Mouse (Mus musculus) layer of hippocampus, postnatal 36 days (tissue): ENCODE measurements around the gene Xntrpc. TPM values are rescaled to one million over a fixed set of nuclear protein-coding genes. Genes with fewer than 3 reads are reported as not detected.
A peak's percentile ranks its signal among the peaks of the same experiment; 100 is the strongest.
"Not testable (repeated sequence)": the region's sequence is repeated elsewhere in the genome, so short reads cannot be mapped to it uniquely, and the experiment has no call there.

Source experiments
- DNase-seq, 2 experiments: peaks; one replicate each; pipeline ENCODE4 v3.0.0; 2022
- total RNA-seq, 2 experiments: library from RNA; stranded (reverse); gene quantifications; 2 replicates each; pipeline ENCODE4 v1.2.3; 2021

The Xntrpc gene
- total RNA-seq: 1 to 10 TPM; 2.2 to 2.4 TPM

GRCm38 (mm10) chr7:102065046-102065891 is at the start of gene Xntrpc, which contains the start of the genes Rnf121 and Xndc1:
Gene Xntrpc, plus strand, starts transcription at chr7:102065713.
Gene Rnf121, minus strand, starts transcription at chr7:102065469.
Gene Xndc1, plus strand, starts transcription at chr7:102065511.
- peak; percentile 94 to 95 for DNase-seq

DNA sequence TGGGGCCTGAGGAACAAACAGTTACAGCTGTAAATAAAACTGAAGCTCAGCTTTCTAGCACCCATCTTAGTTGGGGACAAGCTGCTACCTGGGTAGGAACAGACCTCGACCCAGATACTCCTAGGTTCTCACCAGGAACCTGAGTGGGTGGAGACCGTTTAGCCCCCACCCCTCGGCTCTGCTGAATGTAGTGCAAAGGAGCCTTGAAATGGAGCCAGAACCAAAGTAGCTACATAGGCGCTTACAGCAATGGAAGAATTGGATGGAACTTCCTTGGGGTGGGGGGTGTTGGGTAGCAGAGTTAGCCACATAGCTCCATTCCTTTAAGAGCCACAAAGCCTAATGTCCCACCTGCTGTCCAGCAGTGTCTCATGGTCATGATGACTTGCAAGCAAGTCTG is 48.6 kb upstream of the Xntrpc start:
- no peak for DNase-seq

- no peak for DNase-seq
These were observed 48.1 kb upstream of the Xntrpc start for GRCm38 (mm10) chr7:102017452-102017851.

DNA sequence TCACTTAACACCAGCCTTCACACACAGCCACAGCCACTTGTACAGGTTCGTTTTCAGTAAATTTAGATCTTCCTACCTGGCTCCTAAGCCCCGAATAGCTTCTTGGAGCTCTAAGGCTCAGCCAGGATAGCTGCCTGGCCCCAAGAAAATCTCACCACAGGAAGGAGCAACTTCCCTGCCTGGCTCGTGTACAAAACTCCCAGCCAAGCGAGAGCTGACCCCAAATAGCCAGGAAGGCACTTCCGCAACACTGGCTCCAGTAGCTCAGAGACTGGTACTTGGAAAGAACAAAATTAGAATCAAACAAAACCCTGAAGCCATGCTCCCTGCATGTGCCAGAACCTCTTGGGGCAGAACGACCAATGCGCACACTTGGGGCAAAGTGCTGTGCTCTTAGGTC is 47.5 kb upstream of the Xntrpc start:
- no peak for DNase-seq

DNA sequence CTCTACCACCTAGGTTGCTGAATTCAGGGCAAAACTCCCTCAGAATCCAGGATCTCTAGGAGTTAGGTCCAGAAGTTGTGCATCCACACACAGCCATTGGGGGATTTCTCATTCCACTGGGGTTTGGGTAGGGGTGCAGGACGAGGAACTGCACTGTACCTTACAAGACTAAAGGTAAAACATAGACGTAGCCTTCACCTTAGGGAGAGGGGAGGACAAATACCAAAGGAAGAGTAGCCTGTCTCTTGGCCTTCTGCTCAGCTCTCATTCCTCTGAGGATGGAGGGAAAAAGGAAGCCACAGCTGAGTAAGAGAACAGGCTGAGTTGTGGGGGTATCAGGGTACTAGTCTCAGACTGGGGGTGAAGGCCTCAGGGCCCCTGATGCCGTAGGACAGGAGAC is 46.9 kb upstream of the Xntrpc start, which contains the start of gene Il18bp:
Il18bp (minus strand) TSS at position 101 of the 400 bp plus-strand sequence.
- DNase-seq: no peak

GRCm38 (mm10) chr7:102019362-102019761 is 46.2 kb upstream of the Xntrpc start:
- DNase-seq: no peak

- not testable (repeated sequence) for DNase-seq
These were observed 44.6 kb upstream of the Xntrpc start for GRCm38 (mm10) chr7:102020934-102021333.

DNA sequence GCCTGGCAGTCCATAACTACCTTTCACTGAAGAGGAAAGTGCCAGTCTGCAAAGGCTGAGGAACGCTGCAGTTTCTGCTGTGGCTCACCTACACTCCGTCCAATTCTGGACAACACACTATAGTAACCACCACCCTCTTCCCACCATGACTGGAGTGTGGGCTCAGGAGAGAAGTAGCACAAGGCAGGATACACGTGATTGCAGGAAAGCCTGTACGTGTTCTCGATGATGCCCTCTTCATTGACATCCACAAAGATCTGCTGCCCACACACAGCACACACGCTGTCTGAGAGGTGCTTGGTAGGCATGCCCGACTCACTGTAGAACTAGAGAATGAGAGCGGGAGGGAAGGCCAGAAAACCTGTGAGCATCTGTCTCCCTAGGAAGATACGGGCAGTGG is 41.7 kb upstream of the Xntrpc start:
- DNase-seq: no peak

DNA sequence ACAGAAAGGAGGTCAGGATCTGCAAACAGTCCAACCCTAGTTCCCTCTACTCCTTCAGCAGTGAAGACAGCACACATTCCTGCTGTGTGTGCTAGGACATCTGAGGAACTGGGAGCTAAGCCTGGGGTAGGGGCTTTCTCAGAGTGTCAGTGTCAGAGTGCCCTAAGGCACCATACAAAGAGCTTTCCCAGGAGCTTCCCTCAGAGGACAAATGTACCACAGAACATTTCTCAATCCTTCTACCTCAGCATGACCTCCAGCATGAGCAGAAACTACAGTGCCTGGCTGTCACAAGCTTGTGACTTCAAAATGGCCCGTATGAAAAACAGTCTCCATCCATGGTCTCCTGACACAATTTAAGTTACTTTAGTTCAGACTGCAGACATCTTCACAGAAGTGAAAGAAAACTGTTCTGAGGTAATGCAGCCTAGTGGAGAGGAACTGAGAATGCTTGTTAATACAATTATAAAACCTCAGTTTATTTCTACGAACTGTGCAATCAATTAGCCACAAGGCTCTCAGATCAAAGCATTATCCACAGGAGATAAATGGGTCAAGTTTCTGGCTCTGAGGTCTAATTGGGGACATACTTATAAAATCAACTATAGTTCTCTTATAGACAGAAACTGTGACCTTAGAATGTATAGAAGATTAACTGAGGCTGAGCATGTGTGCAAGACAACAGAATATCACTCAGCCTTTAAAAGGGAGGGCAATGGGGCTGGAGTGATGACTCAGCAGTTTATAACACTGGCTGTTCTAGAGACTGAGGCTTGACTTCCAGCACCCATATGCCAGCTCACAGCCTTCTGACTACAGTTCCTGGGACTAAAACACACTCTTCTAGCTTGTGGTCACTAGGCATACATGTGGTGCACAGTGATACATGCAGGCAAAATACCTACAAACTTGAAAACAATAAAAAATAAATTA is 40.1 kb upstream of the Xntrpc start:
- DNase-seq: no peak

DNA sequence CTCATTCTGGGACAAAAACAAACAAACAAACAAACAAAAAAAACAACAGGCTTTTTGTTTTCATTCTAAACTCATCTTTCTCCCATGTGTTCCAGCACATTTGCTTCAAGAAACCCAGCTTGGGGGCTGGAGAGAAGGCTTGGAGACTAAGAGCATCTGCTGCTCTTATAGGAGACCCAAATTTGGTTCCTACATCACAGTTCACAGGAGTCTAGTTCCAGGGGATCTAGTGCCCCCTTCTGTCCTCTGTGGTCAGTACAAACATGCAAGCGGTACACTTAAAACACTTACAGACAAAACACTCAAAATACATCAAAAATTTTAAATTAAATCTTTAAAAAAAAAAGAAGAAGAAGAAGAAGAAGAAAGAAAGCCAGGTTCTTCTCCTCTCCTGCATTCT is 30.6 kb upstream of the Xntrpc start:
- no peak for DNase-seq

DNA sequence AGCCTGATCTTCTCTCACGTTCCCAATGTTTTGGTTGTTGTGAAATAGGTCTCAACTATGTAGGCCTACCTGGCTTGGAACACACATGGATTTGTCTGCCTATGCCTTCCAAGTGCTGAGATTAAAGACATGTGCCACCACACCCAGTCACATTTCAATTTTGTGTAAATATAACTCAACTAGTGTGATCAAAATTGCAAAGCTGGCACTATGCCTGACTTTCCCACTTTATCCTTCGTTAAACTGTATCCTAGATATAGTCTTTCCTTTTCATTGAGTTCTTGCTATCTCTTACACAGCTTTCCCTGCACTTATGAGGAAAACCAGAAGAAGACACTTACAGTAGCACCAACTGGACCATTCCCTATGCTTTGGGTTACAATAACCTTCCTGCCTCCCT is 30.0 kb upstream of the Xntrpc start:
- DNase-seq: no peak

GRCm38 (mm10) chr7:102037318-102037717 is 28.2 kb upstream of the Xntrpc start:
- no peak for DNase-seq

DNA sequence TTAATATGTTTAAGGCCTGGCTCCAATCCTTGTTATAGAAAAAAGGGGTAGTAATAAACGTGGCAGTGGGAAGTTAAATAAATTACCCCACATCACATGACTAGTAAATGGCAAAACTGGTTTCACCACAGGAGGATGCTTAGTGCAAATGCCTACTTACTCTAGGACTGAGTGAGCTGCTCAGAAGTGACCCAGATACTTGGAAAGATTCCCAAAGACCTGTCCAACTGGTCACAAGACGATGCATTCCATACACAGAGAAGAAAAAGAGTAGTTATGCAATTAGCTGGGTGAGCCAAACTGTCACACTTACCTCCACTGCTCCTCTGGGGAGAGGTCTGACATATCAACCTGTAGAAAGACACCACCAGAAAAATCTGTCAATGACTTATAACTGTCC is 23.2 kb upstream of the Xntrpc start:
- DNase-seq: no peak

- not testable (repeated sequence) for DNase-seq
These were observed 17.0 kb upstream of the Xntrpc start for GRCm38 (mm10) chr7:102048524-102048923.

DNA sequence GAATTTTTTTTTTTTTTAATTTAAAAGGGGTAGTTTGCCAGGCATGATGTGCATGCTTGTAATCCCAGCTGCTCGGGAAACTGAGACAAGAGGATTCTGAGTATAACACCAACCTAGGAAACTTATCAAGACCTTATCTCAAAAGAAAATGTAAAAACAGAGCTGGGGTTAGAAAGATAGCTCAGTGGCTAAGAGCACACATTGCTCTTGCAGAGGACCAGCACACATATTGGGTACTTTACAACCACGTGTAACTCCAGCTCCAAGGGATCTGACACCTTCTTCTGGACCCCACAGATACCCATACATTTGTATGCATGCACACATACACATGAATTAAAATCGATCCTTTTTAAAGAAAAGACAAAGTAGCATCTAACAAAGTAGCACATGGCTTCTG is 4.2 kb upstream of the Xntrpc start:
- no peak for DNase-seq

DNA sequence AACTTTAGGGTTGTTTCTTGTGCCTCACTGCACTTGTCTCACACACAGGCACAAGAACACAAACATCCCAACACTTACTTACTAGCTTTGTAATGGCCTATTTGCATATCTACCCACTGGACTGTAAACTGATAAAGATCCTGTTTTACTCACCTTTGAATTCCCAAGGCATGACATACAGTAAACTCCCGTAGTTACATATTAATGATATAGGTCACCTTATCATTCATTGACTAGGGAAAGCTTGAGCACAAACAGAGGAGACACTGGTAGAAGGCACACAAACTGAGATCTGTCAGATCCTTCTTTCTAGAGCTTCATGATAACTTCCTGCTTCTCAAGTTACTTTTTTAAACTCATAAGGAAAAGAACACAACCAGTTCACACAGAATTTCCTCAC is 3.3 kb upstream of the Xntrpc start:
- DNase-seq: no peak

DNA sequence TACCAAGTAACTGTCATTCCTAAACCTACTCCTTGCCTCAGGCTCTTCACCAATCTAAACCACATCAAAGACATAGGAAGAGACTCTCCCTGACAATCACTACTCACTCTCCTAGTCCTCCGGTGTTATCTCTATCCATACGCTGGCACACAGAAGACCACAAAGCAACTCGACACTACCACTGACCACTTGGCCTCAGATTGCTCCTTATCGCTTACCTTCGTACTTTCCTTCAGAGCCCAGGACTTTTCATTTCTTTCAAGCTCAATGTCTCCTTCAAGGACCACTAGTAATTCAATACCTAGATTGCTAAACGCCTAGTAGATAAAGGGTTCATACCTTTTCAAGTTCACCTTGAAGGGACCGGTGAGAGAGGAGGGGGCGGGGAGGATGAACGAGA is 1.6 kb upstream of the Xntrpc start:
- no peak for DNase-seq

GRCm38 (mm10) chr7:102064655-102065045 is 863 bp upstream of the Xntrpc start:
- no peak for DNase-seq

DNA sequence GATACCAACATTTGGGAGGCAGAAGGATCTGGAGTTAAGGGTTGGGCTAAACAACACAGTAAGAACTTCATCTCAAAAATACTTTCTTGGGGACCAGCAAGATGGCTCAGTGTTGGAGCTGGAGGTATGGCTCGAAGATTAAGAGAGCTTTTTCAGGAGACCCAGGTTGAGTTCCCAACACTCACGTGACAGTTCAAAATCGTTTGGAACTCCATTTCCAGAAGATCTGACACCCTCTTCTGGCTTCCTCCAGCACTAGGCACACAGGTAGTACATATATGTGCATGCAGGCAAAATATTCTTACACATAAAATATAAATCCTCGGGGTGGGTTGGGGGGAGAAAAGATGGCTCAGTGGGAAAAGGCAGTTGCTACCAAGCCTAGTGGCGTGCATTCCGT is 850 bp downstream of the Xntrpc start:
- no peak for DNase-seq

DNA sequence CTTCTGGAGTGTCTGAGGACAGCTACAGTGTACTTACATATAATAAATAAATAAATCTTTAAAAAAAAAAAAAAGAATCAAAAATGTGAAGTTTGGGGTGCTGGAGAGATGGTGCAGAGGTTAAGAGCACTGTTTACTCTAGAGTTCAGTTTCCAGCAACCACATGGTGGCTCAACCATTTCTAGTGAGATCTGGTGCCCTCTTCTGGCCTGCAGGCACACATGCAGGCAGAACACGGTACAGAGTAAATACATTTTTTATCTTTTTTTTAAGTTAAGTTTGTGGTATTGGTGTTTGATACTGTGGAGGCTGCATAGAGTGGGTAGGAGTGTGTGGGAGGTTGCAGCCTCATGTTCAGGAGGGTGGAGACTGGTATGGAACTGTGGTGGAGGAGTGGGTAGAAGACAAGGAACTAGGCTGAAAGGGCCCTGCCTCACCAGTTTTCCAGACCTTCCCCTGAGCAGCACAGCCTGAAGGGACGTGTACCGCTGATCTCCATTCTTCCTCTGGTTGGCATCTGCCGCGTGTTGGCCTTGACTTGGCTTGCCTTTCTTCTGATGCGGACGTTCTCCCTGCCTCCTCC is 11.3 kb downstream of the Xntrpc start:
- DNase-seq: no peak

DNA sequence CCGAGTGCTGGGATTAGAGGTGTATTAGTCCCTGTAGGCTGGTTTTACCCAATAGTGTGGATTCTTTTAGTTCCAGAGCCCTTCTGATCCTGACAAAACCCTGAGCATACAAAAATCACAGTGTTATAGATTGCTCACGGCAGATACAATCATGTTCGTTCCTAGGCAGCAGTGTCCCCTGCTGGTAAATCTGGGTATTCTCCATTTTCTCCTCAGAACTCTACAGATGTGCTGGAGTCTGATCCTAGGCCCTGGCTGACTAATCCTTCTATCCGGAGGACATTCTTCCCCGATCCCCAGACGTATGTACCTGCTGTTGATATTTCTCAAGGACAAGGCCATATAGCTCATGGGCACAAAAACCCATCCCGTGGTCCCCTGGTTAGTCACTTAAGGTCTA is 13.0 kb downstream of the Xntrpc start:
- no peak for DNase-seq

GRCm38 (mm10) chr7:102080311-102080710 is 14.8 kb downstream of the Xntrpc start:
- no peak for DNase-seq

GRCm38 (mm10) chr7:102081784-102082183 is 16.3 kb downstream of the Xntrpc start:
- DNase-seq: no peak
